ENCODE assay signal across 21 mouse cellular contexts in genomic region chr2:52427383-52427782, GRCm38 (mm10). TPM values are rescaled to one million over a fixed set of nuclear protein-coding genes. Genes with fewer than 3 reads are reported as not detected.
A peak's percentile ranks its signal among the peaks of the same experiment; 100 is the strongest.
DNase-seq lines count a peak whose midpoint lies in the region; TF ChIP-seq lines count a peak whose summit lies in the region.
"Had no signal": no experiment of that assay in that cellular context is flagged by ENCODE, and none has a peak within 500 bp of the region (broad histone marks: within the 10 kb centered on the region; RNA-seq: fewer than 3 reads in every experiment).

No protein-coding gene starts in this region.

- H3K4me3 ChIP-seq in MEL (ENCODE audit: control insufficient read depth in 1 of 2, insufficient read depth in 1 of 2, low read depth in 2 of 2, low read length in 2 of 2), result no peak overlapping the region
- H3K4me3 ChIP-seq: embryonic facial prominence, embryonic 13.5 days; embryonic facial prominence, embryonic 15.5 days; forebrain, embryonic 13.5 days; forebrain, embryonic 15.5 days had no signal

- H3K4me1 ChIP-seq in MEL (ENCODE audit: control insufficient read depth in 1 of 2, insufficient read depth in 2 of 2, low read length in 2 of 2), result peaks cover 0 to 4% of the 10 kb centered on the region in 2 experiments; a peak in 3 of 4 replicates

- DNase-seq in cerebellum, adult 9-11 months, result peak; percentile 4
- no peak for DNase-seq in cerebellum, adult 8-10 months
- DNase-seq in MEL (ENCODE audit: low read depth, low spot score), result no peak
- no peak for DNase-seq in layer of hippocampus, postnatal 36 days
- no peak for DNase-seq in kidney, postnatal 10 days
- DNase-seq: adrenal gland, adult 2 months; adrenal gland, postnatal 10 days; adrenal gland, postnatal 25 days; B cell, adult 2 months; cerebellum, adult 11 months; cerebellum, adult 18-20 months; cerebellum, adult 9-10 months; cerebellum, postnatal 14 days; cerebellum, postnatal 36 days; embryo, embryonic 11 days; forebrain, postnatal 0 days had no signal

- peaks cover 22% of the 10 kb centered on the region for H3K79me2 ChIP-seq in MEL (ENCODE audit: control insufficient read depth, insufficient read depth, low read length, poor library complexity)

- H3K27me3 ChIP-seq in MEL (ENCODE audit: control insufficient read depth in 1 of 2, insufficient read depth in 2 of 2, low read length in 2 of 2), result peaks cover 0 to 4% of the 10 kb centered on the region in 2 experiments; a peak in 2 of 4 replicates
- H3K27me3 ChIP-seq: embryonic facial prominence, embryonic 13.5 days; embryonic facial prominence, embryonic 15.5 days; forebrain, embryonic 13.5 days; forebrain, embryonic 15.5 days had no signal

- no peak for TF ChIP-seq POLR2A in MEL (IDR thresholded peaks at IDR 0.05; ENCODE audit: control insufficient read depth in 1 of 2, insufficient read depth in 1 of 2, low read depth in 1 of 2, low read length in 2 of 2, poor library complexity in 1 of 2)

- H3K36me3 ChIP-seq in MEL (ENCODE audit: control insufficient read depth in 1 of 2, insufficient read depth in 2 of 2, low read length in 2 of 2), result peaks cover 0 to 8% of the 10 kb centered on the region in 2 experiments; a peak in 2 of 4 replicates
- H3K36me3 ChIP-seq: embryonic facial prominence, embryonic 13.5 days; embryonic facial prominence, embryonic 15.5 days; forebrain, embryonic 15.5 days had no signal

- H3K9ac ChIP-seq in MEL (ENCODE audit: control insufficient read depth, low read depth, low read length, poor library complexity, severe bottlenecking), result no peak overlapping the region
- H3K9ac ChIP-seq: embryonic facial prominence, embryonic 13.5 days; embryonic facial prominence, embryonic 15.5 days; forebrain, embryonic 13.5 days; forebrain, embryonic 15.5 days; forebrain, postnatal 0 days had no signal

- TF ChIP-seq CTCF in MEL (IDR thresholded peaks at IDR 0.05 in 2 of 3, conservative IDR thresholded peaks at IDR 0.05 in 1 of 3; ENCODE audit: control insufficient read depth in 1 of 3, insufficient read depth in 1 of 3, low read depth in 2 of 3, low read length in 3 of 3, poor library complexity in 1 of 3, severe bottlenecking in 1 of 3), result no peak

- no peak for TF ChIP-seq RAD21 in MEL (IDR thresholded peaks at IDR 0.05; ENCODE audit: low read depth, low read length)

- no peak for TF ChIP-seq EP300 in MEL (IDR thresholded peaks at IDR 0.05; ENCODE audit: low read depth in 1 of 2, low read length in 2 of 2)

- no peaks in the 10 kb centered on the region for H3K9me3 ChIP-seq in MEL (replicated peaks; ENCODE audit: insufficient read depth, low read length)
- H3K9me3 ChIP-seq: embryonic facial prominence, embryonic 13.5 days; embryonic facial prominence, embryonic 15.5 days; forebrain, embryonic 13.5 days; forebrain, embryonic 15.5 days; G1E had no signal

- H3K27ac ChIP-seq in MEL (ENCODE audit: control insufficient read depth, low read depth, low read length), result no peak overlapping the region
- H3K27ac ChIP-seq: embryonic facial prominence, embryonic 13.5 days; embryonic facial prominence, embryonic 15.5 days; forebrain, embryonic 13.5 days; forebrain, embryonic 15.5 days had no signal

TF ChIP-seq in MEL, 35 proteins besides CTCF, POLR2A, EP300 and RAD21:
- TF ChIP-seq GATA1 (IDR thresholded peaks at IDR 0.05; ENCODE audit: low read depth, low read length) (no peak), POLR2AphosphoS5 (IDR thresholded peaks at IDR 0.05; ENCODE audit: borderline replicate concordance, low read depth, low read length) (no peak), MAFK (IDR thresholded peaks at IDR 0.05; ENCODE audit: borderline replicate concordance, low read depth, low read length) (peak; percentile 53; the same call in 1 of the 2 replicates)

RNA-seq across cellular contexts. Expression of gene Arl5a, which starts 2.7 kb away (rescaled TPM):
- total RNA-seq in MEL (2012; rRNA removed), result 12.7 and 14.7 TPM in 2 replicates
- polyA plus RNA-seq in MEL (2012; ENCODE audit: insufficient read depth in 1 of 2, insufficient read length in 2 of 2, low read depth in 1 of 2, low replicate concordance in 2 of 2, missing spikeins in 1 of 2), result 10 to 100 TPM; 14.4 to 36.8 TPM
- 10 to 100 TPM; 66.7 to 68.0 TPM for total RNA-seq in layer of hippocampus, postnatal 36 days (2021)

RNA-seq across cellular contexts. Expression of gene Neb, which starts 49.1 kb away (rescaled TPM):
- 0.12 and 0.39 TPM in 2 replicates for total RNA-seq in MEL (2012; rRNA removed)
- polyA plus RNA-seq in MEL (2012; ENCODE audit: insufficient read depth in 1 of 2, insufficient read length in 2 of 2, low read depth in 1 of 2, low replicate concordance in 2 of 2, missing spikeins in 1 of 2), result under 1 TPM in 1 of 2 experiments, not detected in 1; 0.70 TPM
- total RNA-seq in layer of hippocampus, postnatal 36 days (2021), result 1 to 10 TPM; 1.3 to 1.7 TPM
